Mouse (Mus musculus): ENCODE results near the gene Lrrc4. TPM values are rescaled to one million over a fixed set of nuclear protein-coding genes. Genes with fewer than 3 reads are reported as not detected.

Gene Lrrc4
- polyA plus RNA-seq, 1 experiment, result 0.11 TPM

GRCm38 (mm10) chr6:28758293-28758692 is 73.3 kb downstream of the Lrrc4 start:
- no peak overlapping the region for H3K4me3 ChIP-seq (ENCODE audit: low read depth, low read length)
- H3K27me3 ChIP-seq (ENCODE audit: control insufficient read depth, insufficient read depth, low read length), result no peaks in the 10 kb centered on the region
- 43% methylated on average over 4 of the region's 4 CpGs for WGBS
- H3K27ac ChIP-seq (ENCODE audit: insufficient read depth, low read depth, low read length), result peak overlapping the region; percentile 67; the same call in 1 of the 2 replicates
- H3K36me3 ChIP-seq (ENCODE audit: control insufficient read depth, insufficient read depth, low read length), result peaks cover 1% of the 10 kb centered on the region; the same call in 1 of the 2 replicates
- TF ChIP-seq POLR2A (IDR thresholded peaks at IDR 0.05; ENCODE audit: low read depth, low read length) (no peak), CTCF (IDR thresholded peaks at IDR 0.05; ENCODE audit: extremely low read depth, insufficient read length, insufficient replicate concordance, low read depth, low read length) (no peak)
- peaks cover 5% of the 10 kb centered on the region; the same call in 1 of the 2 replicates for H3K4me1 ChIP-seq (ENCODE audit: control insufficient read depth, insufficient read depth, insufficient read length, low read length)

GRCm38 (mm10) chr6:28756306-28757018 is 75.1 kb downstream of the Lrrc4 start:
- Histone ChIP-seq H3K27ac (ENCODE audit: insufficient read depth, low read depth, low read length) (no peak overlapping the region), H3K4me1 (ENCODE audit: control insufficient read depth, insufficient read depth, insufficient read length, low read length) (peaks cover 5% of the 10 kb centered on the region; the same call in 1 of the 2 replicates), H3K36me3 (ENCODE audit: control insufficient read depth, insufficient read depth, low read length) (peaks cover 4% of the 10 kb centered on the region), H3K4me3 (ENCODE audit: low read depth, low read length) (no peak overlapping the region), H3K27me3 (ENCODE audit: control insufficient read depth, insufficient read depth, low read length) (no peaks in the 10 kb centered on the region)
- WGBS, result 78% methylated on average over 10 of the region's 10 CpGs
- no peak for TF ChIP-seq POLR2A (IDR thresholded peaks at IDR 0.05; ENCODE audit: low read depth, low read length)
- no peak for TF ChIP-seq CTCF (IDR thresholded peaks at IDR 0.05; ENCODE audit: extremely low read depth, insufficient read length, insufficient replicate concordance, low read depth, low read length)

DNA sequence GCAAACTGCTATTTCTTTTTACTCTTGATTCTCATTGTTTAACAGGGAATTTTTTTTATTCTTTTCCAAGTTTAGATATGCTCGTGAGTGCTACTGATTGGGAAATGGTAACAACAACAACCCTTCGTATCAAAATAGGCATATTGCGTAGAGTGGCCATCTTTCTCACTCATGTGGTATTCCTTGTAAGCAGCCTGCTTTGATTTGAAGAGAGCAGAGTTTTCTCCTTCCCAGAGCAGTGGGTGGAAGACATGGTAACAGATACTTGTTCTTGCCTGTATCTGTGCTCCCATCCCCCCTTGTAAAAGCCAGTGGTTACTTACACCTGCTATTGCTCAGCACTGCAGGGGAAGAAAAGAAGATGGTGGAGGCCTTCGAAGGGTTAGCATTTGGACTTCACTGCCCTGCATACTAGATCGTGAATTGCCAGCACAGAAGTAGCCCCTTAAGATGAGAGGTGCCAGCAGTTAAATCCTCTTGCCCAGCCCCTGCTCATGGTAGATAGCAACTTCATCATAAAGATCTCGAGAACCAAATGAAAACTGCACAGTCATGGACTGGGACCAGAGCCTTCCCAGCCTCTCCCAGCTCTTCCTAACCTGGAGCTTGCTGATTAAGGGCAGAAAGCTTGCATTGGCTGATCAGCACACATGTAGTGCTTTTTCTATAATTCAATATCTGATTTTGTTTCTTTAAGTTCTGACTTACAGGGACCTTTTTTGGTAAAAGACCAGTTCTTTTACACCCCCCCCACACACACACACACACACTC is 77.2 kb downstream of the Lrrc4 start:
- WGBS, result 91% methylated on average over 6 of the region's 6 CpGs

DNA sequence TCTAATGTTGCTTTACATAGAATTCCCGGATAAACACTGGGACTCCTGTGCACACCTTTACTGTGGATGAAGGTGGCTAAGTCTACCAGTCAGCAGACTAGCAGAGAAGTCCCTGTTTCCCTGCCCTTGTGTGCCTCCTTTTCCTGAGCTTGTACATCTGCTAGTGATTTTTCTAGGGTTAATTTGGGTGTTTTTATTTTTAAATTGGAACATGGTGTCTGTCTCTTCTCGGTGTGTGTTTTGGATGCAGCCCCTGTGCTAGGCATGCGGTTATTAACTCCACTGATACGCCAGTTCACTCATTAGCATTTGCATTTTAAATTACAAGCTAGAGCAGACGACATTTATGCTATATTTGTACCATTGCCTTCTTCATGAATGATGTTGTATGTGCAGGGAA is 77.9 kb downstream of the Lrrc4 start:
- Histone ChIP-seq H3K27ac (ENCODE audit: insufficient read depth, low read depth, low read length) (no peak overlapping the region), H3K36me3 (ENCODE audit: control insufficient read depth, insufficient read depth, low read length) (peaks cover 10% of the 10 kb centered on the region), H3K4me1 (ENCODE audit: control insufficient read depth, insufficient read depth, insufficient read length, low read length) (peaks cover 2% of the 10 kb centered on the region; the same call in 1 of the 2 replicates), H3K27me3 (ENCODE audit: control insufficient read depth, insufficient read depth, low read length) (no peaks in the 10 kb centered on the region), H3K4me3 (ENCODE audit: low read depth, low read length) (no peak overlapping the region)
- no peak for TF ChIP-seq CTCF (IDR thresholded peaks at IDR 0.05; ENCODE audit: extremely low read depth, insufficient read length, insufficient replicate concordance, low read depth, low read length)
- TF ChIP-seq POLR2A (IDR thresholded peaks at IDR 0.05; ENCODE audit: low read depth, low read length), result no peak
- 94% methylated on average over 5 of the region's 5 CpGs for WGBS

More for the DNA sequence above, 77.2 kb downstream of the Lrrc4 start:
- no peak overlapping the region for H3K27ac ChIP-seq (ENCODE audit: insufficient read depth, low read depth, low read length)
- no peak overlapping the region for H3K4me3 ChIP-seq (ENCODE audit: low read depth, low read length)
- peaks cover 10% of the 10 kb centered on the region for H3K36me3 ChIP-seq (ENCODE audit: control insufficient read depth, insufficient read depth, low read length)
- no peak for TF ChIP-seq POLR2A (IDR thresholded peaks at IDR 0.05; ENCODE audit: low read depth, low read length)
- TF ChIP-seq CTCF (IDR thresholded peaks at IDR 0.05; ENCODE audit: extremely low read depth, insufficient read length, insufficient replicate concordance, low read depth, low read length), result no peak
- peaks cover 2% of the 10 kb centered on the region; the same call in 1 of the 2 replicates for H3K4me1 ChIP-seq (ENCODE audit: control insufficient read depth, insufficient read depth, insufficient read length, low read length)
- H3K27me3 ChIP-seq (ENCODE audit: control insufficient read depth, insufficient read depth, low read length), result no peaks in the 10 kb centered on the region

DNA sequence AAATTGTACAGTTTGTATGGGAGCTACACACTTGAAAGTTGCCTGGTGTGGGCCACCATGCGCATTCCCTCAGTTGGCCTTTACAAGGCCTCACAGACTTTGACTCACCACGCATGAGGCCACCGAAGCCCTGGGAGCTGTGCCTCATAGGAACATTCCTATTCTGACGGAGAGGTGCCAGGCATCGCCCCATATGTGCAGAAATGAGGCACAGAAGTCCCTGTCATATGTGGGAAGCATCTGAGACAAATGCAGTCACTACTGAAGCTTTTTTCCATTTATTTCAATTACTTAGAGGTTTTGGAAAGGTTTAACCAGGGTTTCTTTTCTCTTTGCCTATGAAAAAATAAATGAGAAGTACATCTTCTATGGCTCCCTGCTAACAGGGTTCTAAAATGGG is 78.3 kb downstream of the Lrrc4 start:
- no peaks in the 10 kb centered on the region; the same call in 1 of the 2 replicates for H3K4me1 ChIP-seq (ENCODE audit: control insufficient read depth, insufficient read depth, insufficient read length, low read length)
- H3K27ac ChIP-seq (ENCODE audit: insufficient read depth, low read depth, low read length), result no peak overlapping the region
- H3K27me3 ChIP-seq (ENCODE audit: control insufficient read depth, insufficient read depth, low read length), result no peaks in the 10 kb centered on the region
- no peak overlapping the region for H3K4me3 ChIP-seq (ENCODE audit: low read depth, low read length)
- H3K36me3 ChIP-seq (ENCODE audit: control insufficient read depth, insufficient read depth, low read length), result peaks cover 10% of the 10 kb centered on the region
- TF ChIP-seq CTCF (IDR thresholded peaks at IDR 0.05; ENCODE audit: extremely low read depth, insufficient read length, insufficient replicate concordance, low read depth, low read length), result no peak
- no peak for TF ChIP-seq POLR2A (IDR thresholded peaks at IDR 0.05; ENCODE audit: low read depth, low read length)
- 96% methylated on average over 5 of the region's 5 CpGs for WGBS

DNA sequence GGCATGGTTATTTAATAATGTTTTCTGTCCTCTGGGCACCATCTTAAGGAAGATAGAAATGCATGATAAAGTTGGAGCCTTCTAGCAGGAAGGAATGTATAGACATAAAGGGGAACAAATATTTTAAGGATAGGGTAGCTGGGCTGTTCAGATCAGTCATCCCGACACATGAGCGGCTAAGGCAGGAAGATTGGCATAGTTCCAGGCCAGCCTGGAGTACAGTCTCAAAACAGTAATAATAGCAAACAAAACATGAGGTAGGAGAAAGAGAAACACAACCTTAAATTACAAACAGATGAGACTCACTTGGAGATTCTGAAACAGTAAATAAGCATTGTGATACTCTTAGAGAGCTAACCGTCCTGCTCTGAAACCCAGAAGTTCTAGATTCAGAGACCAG is 80.4 kb downstream of the Lrrc4 start:
- no peak overlapping the region for H3K4me3 ChIP-seq (ENCODE audit: low read depth, low read length)
- 86% methylated on average over 3 of the region's 3 CpGs for WGBS
- H3K27ac ChIP-seq (ENCODE audit: insufficient read depth, low read depth, low read length), result no peak overlapping the region
- H3K27me3 ChIP-seq (ENCODE audit: control insufficient read depth, insufficient read depth, low read length), result no peaks in the 10 kb centered on the region
- H3K36me3 ChIP-seq (ENCODE audit: control insufficient read depth, insufficient read depth, low read length), result peaks cover 19% of the 10 kb centered on the region
- TF ChIP-seq CTCF (IDR thresholded peaks at IDR 0.05; ENCODE audit: extremely low read depth, insufficient read length, insufficient replicate concordance, low read depth, low read length), result no peak
- no peak for TF ChIP-seq POLR2A (IDR thresholded peaks at IDR 0.05; ENCODE audit: low read depth, low read length)
- H3K4me1 ChIP-seq (ENCODE audit: control insufficient read depth, insufficient read depth, insufficient read length, low read length), result no peaks in the 10 kb centered on the region

GRCm38 (mm10) chr6:28749224-28749623 is 82.3 kb downstream of the Lrrc4 start:
- TF ChIP-seq CTCF (IDR thresholded peaks at IDR 0.05; ENCODE audit: extremely low read depth, insufficient read length, insufficient replicate concordance, low read depth, low read length) (no peak), POLR2A (IDR thresholded peaks at IDR 0.05; ENCODE audit: low read depth, low read length) (no peak)
- Histone ChIP-seq H3K36me3 (ENCODE audit: control insufficient read depth, insufficient read depth, low read length) (peaks cover 20% of the 10 kb centered on the region), H3K4me1 (ENCODE audit: control insufficient read depth, insufficient read depth, insufficient read length, low read length) (no peaks in the 10 kb centered on the region), H3K27ac (ENCODE audit: insufficient read depth, low read depth, low read length) (no peak overlapping the region), H3K27me3 (ENCODE audit: control insufficient read depth, insufficient read depth, low read length) (no peaks in the 10 kb centered on the region), H3K4me3 (ENCODE audit: low read depth, low read length) (no peak overlapping the region)
- WGBS, result 47% methylated on average over 3 of the region's 3 CpGs

Measured in small intestine, adult 2 months (tissue).